Mouse (Mus musculus): ENCODE results near the gene Timeless. TPM values are rescaled to one million over a fixed set of nuclear protein-coding genes. Genes with fewer than 3 reads are reported as not detected.
"Not testable (repeated sequence)": the region's sequence is repeated elsewhere in the genome, so short reads cannot be mapped to it uniquely, and the experiment has no call there.

Gene Timeless
- polyA plus RNA-seq, 3 experiments from 2014 or later: 23.2 to 45.9 (median 27.2) TPM

- no peak for ATAC-seq
These were observed 27.1 kb downstream of the Timeless start for GRCm38 (mm10) chr10:128258953-128259352.

GRCm38 (mm10) chr10:128259946-128260345 is 28.1 kb downstream of the Timeless start:
- ATAC-seq: no peak

- not testable (repeated sequence) for ATAC-seq
These were observed 28.5 kb downstream of the Timeless start for GRCm38 (mm10) chr10:128260376-128260775.

DNA sequence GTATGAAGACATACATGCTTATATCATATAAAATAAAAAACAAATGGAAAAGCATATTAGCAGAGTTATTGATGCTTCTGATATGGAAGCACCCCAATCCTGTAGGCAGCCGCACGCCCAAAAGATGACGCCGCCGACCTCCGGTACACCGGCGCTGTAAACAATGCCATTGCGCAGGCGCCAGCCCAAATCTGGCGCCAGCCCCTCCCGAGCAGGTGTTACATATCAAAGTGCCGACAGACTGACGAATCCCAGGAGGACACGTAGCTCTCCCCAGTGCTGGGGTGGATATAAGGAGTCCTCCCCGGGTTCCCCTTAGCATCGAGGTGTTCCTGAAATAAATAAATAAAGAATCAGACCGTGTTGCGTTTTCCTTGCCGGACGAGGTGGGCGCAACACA is 30.4 kb downstream of the Timeless start:
- no peak for ATAC-seq

- ATAC-seq: no peak
These were observed 31.8 kb downstream of the Timeless start for GRCm38 (mm10) chr10:128263393-128264310.

GRCm38 (mm10) chr10:128268371-128268770 is 36.5 kb downstream of the Timeless start, which contains the start of gene Apof:
TSS of gene Apof (plus strand) at chr10:128268671.
- ATAC-seq: no peak

- ATAC-seq: no peak
These were observed 37.5 kb downstream of the Timeless start for GRCm38 (mm10) chr10:128269206-128269910.

- peak; percentile 100 for ATAC-seq
These were observed 38.5 kb downstream of the Timeless start, which contains the start of gene Stat2 for GRCm38 (mm10) chr10:128270287-128270841. TSS of gene Stat2 (plus strand) at chr10:128270559.

- ATAC-seq: no peak
These were observed 39.0 kb downstream of the Timeless start for GRCm38 (mm10) chr10:128270866-128271265.

- ATAC-seq: no peak
These were observed 40.0 kb downstream of the Timeless start for GRCm38 (mm10) chr10:128271883-128272282.

DNA sequence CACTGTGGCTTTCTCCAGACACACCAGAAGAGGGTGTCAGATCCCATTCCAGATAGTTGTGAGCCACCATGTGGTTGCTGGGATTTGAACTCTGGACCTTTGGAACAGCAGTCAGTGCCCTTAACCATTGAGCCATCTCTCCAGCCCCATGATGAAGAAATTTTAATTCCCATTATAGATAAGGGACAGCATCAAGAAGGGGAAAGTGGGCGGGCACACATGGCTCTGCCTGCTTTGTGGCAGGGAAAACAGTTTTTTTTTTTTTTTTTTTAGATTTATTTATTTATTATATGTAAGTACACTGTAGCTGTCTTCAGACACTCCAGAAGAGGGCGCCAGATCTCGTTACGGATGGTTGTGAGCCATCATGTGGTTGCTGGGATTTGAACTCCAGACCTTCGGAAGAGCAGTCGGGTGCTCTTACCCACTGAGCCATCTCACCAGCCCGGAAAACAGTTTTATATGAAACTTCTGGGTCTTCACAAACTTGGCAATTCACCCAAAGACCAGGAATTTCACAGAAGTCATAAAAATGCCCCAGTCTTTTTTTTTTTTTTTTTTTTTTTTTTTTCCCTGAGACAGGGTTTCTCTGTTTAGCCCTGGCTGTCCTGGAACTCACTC is 41.1 kb downstream of the Timeless start:
- ATAC-seq: not testable (repeated sequence)

GRCm38 (mm10) chr10:128275374-128275773 is 43.5 kb downstream of the Timeless start:
- ATAC-seq: not testable (repeated sequence)

- no peak for ATAC-seq
These were observed 46.3 kb downstream of the Timeless start for GRCm38 (mm10) chr10:128278158-128278557.

GRCm38 (mm10) chr10:128280943-128281342 is 49.1 kb downstream of the Timeless start:
- ATAC-seq: no peak

DNA sequence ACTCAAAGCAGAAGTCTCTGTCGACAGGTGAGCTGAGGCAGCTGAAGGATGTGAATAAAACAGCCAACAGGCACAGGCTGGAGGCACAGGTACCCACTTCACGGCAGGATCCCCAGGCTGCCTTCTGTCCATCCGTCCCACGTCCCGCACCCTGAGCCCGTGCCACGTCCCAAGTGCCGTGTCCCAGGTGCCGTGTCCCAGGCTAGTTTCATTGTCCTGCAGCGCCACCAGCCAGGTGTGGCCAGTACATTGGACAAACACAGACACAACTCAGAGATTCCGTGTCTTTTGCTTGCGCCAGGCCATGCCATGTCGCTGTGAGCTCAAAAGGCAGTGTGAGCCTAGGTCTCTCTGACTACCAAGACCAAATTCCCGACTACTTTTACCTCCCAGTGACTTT is 49.8 kb downstream of the Timeless start:
- ATAC-seq: no peak

- ATAC-seq: no peak
These were observed 51.1 kb downstream of the Timeless start for GRCm38 (mm10) chr10:128282886-128283450.

DNA sequence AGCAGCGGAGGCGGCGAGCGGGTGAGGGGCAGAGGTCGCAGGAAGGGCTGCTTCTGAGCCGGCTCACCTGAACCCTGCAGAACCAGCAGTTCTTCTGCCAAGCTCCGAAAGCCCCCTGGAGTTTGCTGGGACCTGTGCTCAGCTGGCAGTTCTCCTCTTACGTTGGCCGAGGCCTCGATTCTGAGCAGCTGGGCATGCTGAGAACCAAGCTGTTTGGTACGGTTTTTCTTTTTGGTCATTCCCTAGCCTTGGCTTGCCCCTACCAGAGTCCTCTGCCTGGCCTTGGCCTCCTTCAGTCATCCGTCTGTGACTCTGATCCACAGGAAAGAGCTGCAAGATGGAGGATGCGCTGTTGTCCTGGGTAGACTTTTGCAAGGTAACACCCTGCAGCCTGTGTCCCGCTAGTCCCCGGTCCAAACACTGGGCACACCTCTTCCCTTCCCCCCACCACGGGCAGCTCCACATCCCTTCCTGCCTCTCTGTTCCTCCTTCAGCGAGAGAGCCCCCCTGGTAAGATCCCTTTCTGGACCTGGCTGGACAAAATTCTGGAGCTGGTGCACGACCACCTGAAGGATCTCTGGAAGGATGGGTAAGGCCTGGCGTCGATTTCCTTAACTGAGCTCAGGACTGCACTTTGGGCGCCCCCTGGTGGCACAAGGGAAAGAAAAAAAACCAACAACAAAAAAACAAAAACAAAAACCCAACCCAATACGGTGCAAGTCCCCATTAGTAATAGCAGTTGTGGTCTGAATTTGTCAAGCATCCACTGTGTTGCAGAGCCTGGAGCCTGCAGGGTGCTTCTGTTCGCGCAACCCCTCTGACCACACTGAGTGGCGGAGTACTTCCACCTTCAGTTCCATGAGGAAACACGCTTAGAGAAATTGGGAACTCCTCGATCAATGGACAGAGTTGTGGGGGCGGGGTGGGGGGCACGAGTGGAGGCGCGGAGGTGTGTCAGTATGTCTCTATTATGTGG is 52.0 kb downstream of the Timeless start:
- no peak for ATAC-seq

DNA sequence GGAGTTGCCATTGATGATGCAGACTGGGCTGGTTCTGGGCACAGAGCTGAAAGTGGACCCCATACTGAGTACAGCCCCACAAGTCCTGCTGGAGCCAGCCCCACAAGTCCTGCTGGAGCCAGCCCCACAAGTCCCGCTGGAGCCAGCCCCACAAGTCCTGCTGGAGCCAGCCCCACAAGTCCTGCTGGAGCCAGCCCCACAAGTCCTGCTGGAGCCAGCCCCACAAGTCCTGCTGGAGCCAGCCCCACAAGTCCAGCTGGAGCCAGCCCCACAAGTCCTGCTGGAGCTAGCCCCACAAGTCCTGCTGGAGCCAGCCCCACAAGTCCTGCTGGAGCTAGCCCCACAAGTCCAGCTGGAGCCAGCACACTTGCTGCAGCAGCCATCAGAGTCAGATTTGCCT is 58.7 kb downstream of the Timeless start:
- not testable (repeated sequence) for ATAC-seq

DNA sequence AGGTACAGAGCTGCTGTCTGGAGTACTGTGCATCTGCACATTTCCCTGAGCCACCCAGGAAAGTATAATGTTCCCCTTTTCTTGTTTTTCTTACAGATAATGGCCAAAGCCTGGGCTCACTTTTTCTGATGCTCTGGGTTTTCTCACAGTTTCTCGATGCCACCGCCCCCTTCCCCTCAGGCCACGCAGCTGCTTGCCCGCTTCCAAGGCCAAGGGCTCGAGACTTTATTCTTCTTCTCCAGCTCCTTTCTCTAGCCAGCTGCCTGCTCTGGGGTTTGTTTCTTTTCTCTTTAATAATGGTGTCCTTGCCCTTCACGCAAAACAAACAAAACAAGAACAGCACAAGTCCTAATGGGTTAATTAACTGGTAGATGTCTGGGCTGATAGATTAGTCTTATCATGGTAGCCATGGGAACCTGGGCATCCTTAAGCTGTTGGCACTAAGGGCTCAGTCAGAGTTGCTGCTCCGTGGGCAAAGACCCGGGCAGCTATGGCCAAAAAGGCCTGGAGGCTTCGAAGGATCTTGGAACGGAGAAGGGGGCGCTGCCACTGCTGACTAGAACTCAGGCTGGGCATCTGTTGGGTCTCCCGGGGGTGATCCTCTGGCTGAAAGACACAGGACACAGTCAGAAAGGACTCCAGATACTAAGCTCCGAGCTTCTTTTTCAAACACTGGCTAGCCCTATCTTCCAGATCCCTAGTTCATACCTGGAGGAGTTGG is 64.7 kb downstream of the Timeless start:
- no peak for ATAC-seq

- no peak for ATAC-seq
These were observed 65.4 kb downstream of the Timeless start for GRCm38 (mm10) chr10:128297221-128297620.

Measured in inflammation-experienced regulatory T-cells, adult 6 months (primary cell).